Mouse (Mus musculus): ENCODE results near the gene Rab10.
A peak's percentile ranks its signal among the peaks of the same experiment; 100 is the strongest.

GRCm38 (mm10) chr12:3305238-3305637, 4.5 kb downstream of the Rab10 start:
- TF ChIP-seq CTCF (IDR thresholded peaks at IDR 0.05): peak; percentile 14; the same call in 1 of the 2 replicates
- TF ChIP-seq EP300 (IDR thresholded peaks at IDR 0.05): no peak

Measured in lung, postnatal 0 days (tissue).